Mouse (Mus musculus): ENCODE data around the gene Sp2. TPM values are rescaled to one million over a fixed set of nuclear protein-coding genes. Genes with fewer than 3 reads are reported as not detected.
A peak's percentile ranks its signal among the peaks of the same experiment; 100 is the strongest.

Gene Sp2
- polyA plus RNA-seq (2014; fragmentation: Nextera tagmentation; extraction: Ambion mirVana), result 15.2 and 16.2 TPM in 2 replicates

GRCm38 (mm10) chr11:96982859-96983258 lies at the start of gene Sp2:
Gene Sp2, minus strand, starts transcription at chr11:96982959.
- DNase-seq (ENCODE audit: low spot score) (no peak), ATAC-seq (ENCODE audit: low read depth) (no peak)
- H3K4me1 ChIP-seq (ENCODE audit: control insufficient read depth, insufficient read depth, low read length), result peaks cover 7% of the 10 kb centered on the region; the same call in 1 of the 2 replicates
- H3K27me3 ChIP-seq (replicated peaks; ENCODE audit: control insufficient read depth, insufficient read depth, low read length), result peaks cover 10% of the 10 kb centered on the region; the same call in 1 of the 2 replicates
- no peaks in the 10 kb centered on the region for H3K36me3 ChIP-seq (ENCODE audit: control insufficient read depth, insufficient read depth, low read length)
- H3K27ac ChIP-seq (replicated peaks; ENCODE audit: low read depth, low read length), result no peak within 1 kb of the TSS
- WGBS, result 66% methylated on average over 7 of the region's 7 CpGs
- no peaks in the 10 kb centered on the region for H3K9me3 ChIP-seq (ENCODE audit: control insufficient read depth, low read length)
- H3K9ac ChIP-seq (ENCODE audit: low read depth, low read length), result no peak within 1 kb of the TSS
- no peak within 1 kb of the TSS for H3K4me3 ChIP-seq (ENCODE audit: low read depth, low read length)
- H3K4me2 ChIP-seq (ENCODE audit: low read depth, low read length), result no peak within 1 kb of the TSS

GRCm38 (mm10) chr11:97032499-97032898 lies 49.7 kb upstream of the Sp2 start:
- 92% methylated on average over 4 of the region's 4 CpGs for WGBS
- no peak overlapping the region for H3K4me2 ChIP-seq (ENCODE audit: low read depth, low read length)
- H3K36me3 ChIP-seq (ENCODE audit: control insufficient read depth, insufficient read depth, low read length), result peaks cover 10% of the 10 kb centered on the region; the same call in 1 of the 2 replicates
- DNase-seq (ENCODE audit: low spot score), result no peak
- no peaks in the 10 kb centered on the region for H3K4me1 ChIP-seq (ENCODE audit: control insufficient read depth, insufficient read depth, low read length)
- H3K4me3 ChIP-seq (ENCODE audit: low read depth, low read length), result no peak overlapping the region
- ATAC-seq (ENCODE audit: low read depth), result no peak
- H3K9ac ChIP-seq (ENCODE audit: low read depth, low read length), result no peak overlapping the region
- H3K27me3 ChIP-seq (replicated peaks; ENCODE audit: control insufficient read depth, insufficient read depth, low read length), result no peaks in the 10 kb centered on the region
- no peak overlapping the region for H3K27ac ChIP-seq (replicated peaks; ENCODE audit: low read depth, low read length)
- H3K9me3 ChIP-seq (ENCODE audit: control insufficient read depth, low read length), result no peaks in the 10 kb centered on the region

GRCm38 (mm10) chr11:97031977-97032376 lies 49.2 kb upstream of the Sp2 start:
- no peaks in the 10 kb centered on the region for H3K9me3 ChIP-seq (ENCODE audit: control insufficient read depth, low read length)
- peaks cover 10% of the 10 kb centered on the region; the same call in 1 of the 2 replicates for H3K36me3 ChIP-seq (ENCODE audit: control insufficient read depth, insufficient read depth, low read length)
- H3K4me1 ChIP-seq (ENCODE audit: control insufficient read depth, insufficient read depth, low read length), result no peaks in the 10 kb centered on the region
- no peak overlapping the region for H3K9ac ChIP-seq (ENCODE audit: low read depth, low read length)
- no peaks in the 10 kb centered on the region for H3K27me3 ChIP-seq (replicated peaks; ENCODE audit: control insufficient read depth, insufficient read depth, low read length)
- H3K4me2 ChIP-seq (ENCODE audit: low read depth, low read length), result no peak overlapping the region
- DNase-seq (ENCODE audit: low spot score), result no peak
- H3K27ac ChIP-seq (replicated peaks; ENCODE audit: low read depth, low read length), result no peak overlapping the region
- ATAC-seq (ENCODE audit: low read depth), result no peak
- WGBS, result 78% methylated on average over 12 of the region's 12 CpGs
- no peak overlapping the region for H3K4me3 ChIP-seq (ENCODE audit: low read depth, low read length)

GRCm38 (mm10) chr11:97030426-97030825 lies 47.7 kb upstream of the Sp2 start:
- Histone ChIP-seq H3K36me3 (ENCODE audit: control insufficient read depth, insufficient read depth, low read length) (peaks cover 10% of the 10 kb centered on the region; the same call in 1 of the 2 replicates), H3K27me3 (replicated peaks; ENCODE audit: control insufficient read depth, insufficient read depth, low read length) (no peaks in the 10 kb centered on the region), H3K9me3 (ENCODE audit: control insufficient read depth, low read length) (no peaks in the 10 kb centered on the region), H3K27ac (replicated peaks; ENCODE audit: low read depth, low read length) (peak overlapping the region; percentile 81), H3K9ac (ENCODE audit: low read depth, low read length) (peak overlapping the region; percentile 83), H3K4me1 (ENCODE audit: control insufficient read depth, insufficient read depth, low read length) (peaks cover 7% of the 10 kb centered on the region; the same call in 1 of the 2 replicates), H3K4me3 (ENCODE audit: low read depth, low read length) (peak overlapping the region; percentile 75), H3K4me2 (ENCODE audit: low read depth, low read length) (peak overlapping the region; percentile 79)
- 17% methylated on average over 15 of the region's 15 CpGs for WGBS
- ATAC-seq (ENCODE audit: low read depth), result no peak
- no peak for DNase-seq (ENCODE audit: low spot score)

GRCm38 (mm10) chr11:97029686-97030417 lies 47.1 kb upstream of the Sp2 start, which contains the start of gene Scrn2:
Gene Scrn2, plus strand, starts transcription at chr11:97029938.
- peak; percentile 79 for ATAC-seq (ENCODE audit: low read depth)
- Histone ChIP-seq H3K9me3 (ENCODE audit: control insufficient read depth, low read length) (no peaks in the 10 kb centered on the region), H3K4me3 (ENCODE audit: low read depth, low read length) (peak within 1 kb of the TSS; percentile 75), H3K4me2 (ENCODE audit: low read depth, low read length) (peak within 1 kb of the TSS; percentile 79), H3K9ac (ENCODE audit: low read depth, low read length) (peak within 1 kb of the TSS; percentile 83), H3K36me3 (ENCODE audit: control insufficient read depth, insufficient read depth, low read length) (peaks cover 10% of the 10 kb centered on the region; the same call in 1 of the 2 replicates), H3K27me3 (replicated peaks; ENCODE audit: control insufficient read depth, insufficient read depth, low read length) (peaks cover 2% of the 10 kb centered on the region; the same call in 1 of the 2 replicates), H3K4me1 (ENCODE audit: control insufficient read depth, insufficient read depth, low read length) (peaks cover 7% of the 10 kb centered on the region), H3K27ac (replicated peaks; ENCODE audit: low read depth, low read length) (peak within 1 kb of the TSS; percentile 81)
- DNase-seq (ENCODE audit: low spot score), result peak; percentile 89
- under 1% methylated on average over 25 of the region's 25 CpGs for WGBS

- no peaks in the 10 kb centered on the region for H3K9me3 ChIP-seq (ENCODE audit: control insufficient read depth, low read length)
- H3K4me3 ChIP-seq (ENCODE audit: low read depth, low read length), result peak overlapping the region; percentile 29
- H3K27me3 ChIP-seq (replicated peaks; ENCODE audit: control insufficient read depth, insufficient read depth, low read length), result peaks cover 42% of the 10 kb centered on the region
- peak; percentile 64 for ATAC-seq (ENCODE audit: low read depth)
- peak overlapping the region; percentile 57 for H3K27ac ChIP-seq (replicated peaks; ENCODE audit: low read depth, low read length)
- WGBS, result 3% methylated on average over 15 of the region's 17 CpGs
- H3K9ac ChIP-seq (ENCODE audit: low read depth, low read length), result peak overlapping the region; percentile 52
- H3K4me1 ChIP-seq (ENCODE audit: control insufficient read depth, insufficient read depth, low read length), result peaks cover 7% of the 10 kb centered on the region
- H3K4me2 ChIP-seq (ENCODE audit: low read depth, low read length), result peak overlapping the region; percentile 60
- H3K36me3 ChIP-seq (ENCODE audit: control insufficient read depth, insufficient read depth, low read length), result no peaks in the 10 kb centered on the region
- DNase-seq (ENCODE audit: low spot score), result peak; percentile 89
Measured at GRCm38 (mm10) chr11:97025721-97026344, 43.1 kb upstream of the Sp2 start.

GRCm38 (mm10) chr11:97024977-97025376 lies 42.2 kb upstream of the Sp2 start:
- no peak for ATAC-seq (ENCODE audit: low read depth)
- H3K27me3 ChIP-seq (replicated peaks; ENCODE audit: control insufficient read depth, insufficient read depth, low read length), result peaks cover 50% of the 10 kb centered on the region
- H3K4me1 ChIP-seq (ENCODE audit: control insufficient read depth, insufficient read depth, low read length), result peaks cover 7% of the 10 kb centered on the region
- peak overlapping the region; percentile 60; the same call in 1 of the 2 replicates for H3K4me2 ChIP-seq (ENCODE audit: low read depth, low read length)
- no peak overlapping the region for H3K27ac ChIP-seq (replicated peaks; ENCODE audit: low read depth, low read length)
- H3K4me3 ChIP-seq (ENCODE audit: low read depth, low read length), result no peak overlapping the region
- 28% methylated on average over 10 of the region's 10 CpGs for WGBS
- no peak for DNase-seq (ENCODE audit: low spot score)
- 0 out of 2 replicates have a peak overlapping the region, but pooled peaks have one; percentile 52 for H3K9ac ChIP-seq (ENCODE audit: low read depth, low read length)
- no peaks in the 10 kb centered on the region for H3K9me3 ChIP-seq (ENCODE audit: control insufficient read depth, low read length)
- no peaks in the 10 kb centered on the region for H3K36me3 ChIP-seq (ENCODE audit: control insufficient read depth, insufficient read depth, low read length)

- H3K27me3 ChIP-seq (replicated peaks; ENCODE audit: control insufficient read depth, insufficient read depth, low read length), result peaks cover 78% of the 10 kb centered on the region
- H3K4me3 ChIP-seq (ENCODE audit: low read depth, low read length), result peak overlapping the region; percentile 56
- peak; percentile 77 for DNase-seq (ENCODE audit: low spot score)
- no peak overlapping the region for H3K27ac ChIP-seq (replicated peaks; ENCODE audit: low read depth, low read length)
- peak; percentile 64 for ATAC-seq (ENCODE audit: low read depth)
- WGBS, result 0% methylated on average over 18 of the region's 50 CpGs
- no peaks in the 10 kb centered on the region for H3K9me3 ChIP-seq (ENCODE audit: control insufficient read depth, low read length)
- H3K4me1 ChIP-seq (ENCODE audit: control insufficient read depth, insufficient read depth, low read length), result peaks cover 14% of the 10 kb centered on the region
- no peaks in the 10 kb centered on the region for H3K36me3 ChIP-seq (ENCODE audit: control insufficient read depth, insufficient read depth, low read length)
- H3K4me2 ChIP-seq (ENCODE audit: low read depth, low read length), result peak overlapping the region; percentile 88
- peak overlapping the region; percentile 61 for H3K9ac ChIP-seq (ENCODE audit: low read depth, low read length)
Measured at GRCm38 (mm10) chr11:97021873-97022484, 39.2 kb upstream of the Sp2 start.
